Mouse (Mus musculus): ENCODE results near the gene Igf2bp2. TPM values are rescaled to one million over a fixed set of nuclear protein-coding genes. Genes with fewer than 3 reads are reported as not detected.

Gene Igf2bp2
- polyA plus RNA-seq, 1 experiment from 2014 or later = 8.3 TPM

DNA sequence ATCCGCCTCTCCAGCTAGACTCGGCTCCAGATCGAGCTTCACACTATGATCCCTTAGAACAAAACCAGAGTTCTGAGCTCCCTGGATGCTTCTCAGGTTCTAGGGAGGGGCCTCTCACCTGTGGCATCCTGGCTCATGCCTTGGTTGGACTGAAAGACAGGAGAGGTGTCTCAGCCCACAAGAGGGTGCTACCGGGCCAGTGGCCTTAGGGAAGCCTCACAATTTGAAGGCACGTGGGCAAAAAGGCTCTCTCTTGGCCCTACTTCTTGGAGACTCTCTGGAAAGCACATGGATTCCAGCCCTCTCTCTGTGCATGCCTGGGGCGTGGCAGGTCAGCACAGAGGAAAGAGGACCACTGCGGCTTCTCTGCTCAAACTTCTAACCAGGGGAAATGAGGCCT, 91.7 kb downstream of the Igf2bp2 start:
- ATAC-seq (ENCODE audit: low read depth) = no peak
- no peak overlapping the region for H3K27ac ChIP-seq (ENCODE audit: low read length)
- H3K4me3 ChIP-seq (ENCODE audit: low read depth, low read length) = no peak overlapping the region
- H3K27me3 ChIP-seq (ENCODE audit: control insufficient read depth, insufficient read depth, low read depth, low read length) = no peaks in the 10 kb centered on the region
- H3K4me2 ChIP-seq (ENCODE audit: low read depth, low read length) = no peak overlapping the region
- no peak overlapping the region for H3K9ac ChIP-seq (ENCODE audit: low read depth, low read length)
- no peaks in the 10 kb centered on the region for H3K36me3 ChIP-seq (ENCODE audit: control insufficient read depth, insufficient read depth)
- no peaks in the 10 kb centered on the region for H3K9me3 ChIP-seq (replicated peaks; ENCODE audit: control insufficient read depth, low read length)
- no peaks in the 10 kb centered on the region for H3K4me1 ChIP-seq (ENCODE audit: control insufficient read depth, low read depth, low read length)
- 68% methylated on average over 7 of the region's 7 CpGs for WGBS (ENCODE audit: insufficient replicate concordance)

GRCm38 (mm10) chr16:22067406-22067805, 95.7 kb downstream of the Igf2bp2 start:
- 83% methylated on average over 8 of the region's 8 CpGs for WGBS (ENCODE audit: insufficient replicate concordance)
- Histone ChIP-seq H3K27ac (ENCODE audit: low read length) (no peak overlapping the region), H3K9me3 (replicated peaks; ENCODE audit: control insufficient read depth, low read length) (no peaks in the 10 kb centered on the region), H3K4me1 (ENCODE audit: control insufficient read depth, low read depth, low read length) (no peaks in the 10 kb centered on the region), H3K27me3 (ENCODE audit: control insufficient read depth, insufficient read depth, low read depth, low read length) (no peaks in the 10 kb centered on the region), H3K4me3 (ENCODE audit: low read depth, low read length) (no peak overlapping the region), H3K9ac (ENCODE audit: low read depth, low read length) (no peak overlapping the region), H3K36me3 (ENCODE audit: control insufficient read depth, insufficient read depth) (no peaks in the 10 kb centered on the region), H3K4me2 (ENCODE audit: low read depth, low read length) (no peak overlapping the region)
- no peak for ATAC-seq (ENCODE audit: low read depth)

DNA sequence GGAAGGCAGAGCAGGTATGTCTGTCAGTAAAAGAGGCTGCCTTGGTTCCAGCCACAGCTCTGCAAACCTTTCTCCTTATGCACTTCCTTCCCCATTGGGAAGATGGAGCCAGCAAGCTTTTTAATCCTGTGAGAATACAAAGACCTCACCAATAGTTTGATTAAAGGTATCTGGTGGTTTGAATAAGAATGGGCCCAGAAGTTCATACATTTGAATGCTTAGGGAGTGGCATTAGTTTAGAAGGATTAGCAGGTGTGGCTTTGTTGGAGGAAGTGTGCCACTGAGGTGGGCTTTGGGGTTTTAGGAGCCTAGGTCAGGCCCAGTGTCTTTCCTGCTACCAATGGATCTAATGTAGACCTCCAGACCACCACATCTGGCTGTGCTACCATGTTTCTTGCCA, 97.6 kb downstream of the Igf2bp2 start:
- Histone ChIP-seq H3K27ac (ENCODE audit: low read length) (no peak overlapping the region), H3K27me3 (ENCODE audit: control insufficient read depth, insufficient read depth, low read depth, low read length) (no peaks in the 10 kb centered on the region), H3K4me2 (ENCODE audit: low read depth, low read length) (no peak overlapping the region), H3K9ac (ENCODE audit: low read depth, low read length) (no peak overlapping the region), H3K4me3 (ENCODE audit: low read depth, low read length) (no peak overlapping the region), H3K9me3 (replicated peaks; ENCODE audit: control insufficient read depth, low read length) (no peaks in the 10 kb centered on the region), H3K36me3 (ENCODE audit: control insufficient read depth, insufficient read depth) (no peaks in the 10 kb centered on the region), H3K4me1 (ENCODE audit: control insufficient read depth, low read depth, low read length) (no peaks in the 10 kb centered on the region)
- no peak for ATAC-seq (ENCODE audit: low read depth)

GRCm38 (mm10) chr16:22062284-22062683, 100.8 kb downstream of the Igf2bp2 start:
- no peak for ATAC-seq (ENCODE audit: low read depth)
- Histone ChIP-seq H3K9me3 (replicated peaks; ENCODE audit: control insufficient read depth, low read length) (no peaks in the 10 kb centered on the region), H3K4me1 (ENCODE audit: control insufficient read depth, low read depth, low read length) (peaks cover 3% of the 10 kb centered on the region), H3K4me3 (ENCODE audit: low read depth, low read length) (no peak overlapping the region), H3K36me3 (ENCODE audit: control insufficient read depth, insufficient read depth) (no peaks in the 10 kb centered on the region), H3K9ac (ENCODE audit: low read depth, low read length) (no peak overlapping the region), H3K4me2 (ENCODE audit: low read depth, low read length) (no peak overlapping the region), H3K27me3 (ENCODE audit: control insufficient read depth, insufficient read depth, low read depth, low read length) (no peaks in the 10 kb centered on the region), H3K27ac (ENCODE audit: low read length) (no peak overlapping the region)
- WGBS (ENCODE audit: insufficient replicate concordance) = 28% methylated on average over 4 of the region's 4 CpGs

- Histone ChIP-seq H3K4me1 (ENCODE audit: control insufficient read depth, low read depth, low read length) (peaks cover 3% of the 10 kb centered on the region), H3K36me3 (ENCODE audit: control insufficient read depth, insufficient read depth) (no peaks in the 10 kb centered on the region), H3K9ac (ENCODE audit: low read depth, low read length) (no peak overlapping the region), H3K27ac (ENCODE audit: low read length) (no peak overlapping the region), H3K4me2 (ENCODE audit: low read depth, low read length) (no peak overlapping the region), H3K9me3 (replicated peaks; ENCODE audit: control insufficient read depth, low read length) (no peaks in the 10 kb centered on the region), H3K27me3 (ENCODE audit: control insufficient read depth, insufficient read depth, low read depth, low read length) (no peaks in the 10 kb centered on the region), H3K4me3 (ENCODE audit: low read depth, low read length) (no peak overlapping the region)
- ATAC-seq (ENCODE audit: low read depth) = no peak
- 22% methylated on average over 14 of the region's 14 CpGs for WGBS (ENCODE audit: insufficient replicate concordance)
These were observed 101.4 kb downstream of the Igf2bp2 start for GRCm38 (mm10) chr16:22061555-22062160.

- Histone ChIP-seq H3K9ac (ENCODE audit: low read depth, low read length) (no peak overlapping the region), H3K27ac (ENCODE audit: low read length) (no peak overlapping the region), H3K27me3 (ENCODE audit: control insufficient read depth, insufficient read depth, low read depth, low read length) (no peaks in the 10 kb centered on the region), H3K4me1 (ENCODE audit: control insufficient read depth, low read depth, low read length) (peaks cover 3% of the 10 kb centered on the region), H3K36me3 (ENCODE audit: control insufficient read depth, insufficient read depth) (no peaks in the 10 kb centered on the region), H3K4me2 (ENCODE audit: low read depth, low read length) (no peak overlapping the region), H3K9me3 (replicated peaks; ENCODE audit: control insufficient read depth, low read length) (no peaks in the 10 kb centered on the region), H3K4me3 (ENCODE audit: low read depth, low read length) (no peak overlapping the region)
- WGBS (ENCODE audit: insufficient replicate concordance) = 70% methylated on average over 10 of the region's 10 CpGs
- ATAC-seq (ENCODE audit: low read depth) = no peak
These were observed 102.7 kb downstream of the Igf2bp2 start for GRCm38 (mm10) chr16:22060416-22060815.

DNA sequence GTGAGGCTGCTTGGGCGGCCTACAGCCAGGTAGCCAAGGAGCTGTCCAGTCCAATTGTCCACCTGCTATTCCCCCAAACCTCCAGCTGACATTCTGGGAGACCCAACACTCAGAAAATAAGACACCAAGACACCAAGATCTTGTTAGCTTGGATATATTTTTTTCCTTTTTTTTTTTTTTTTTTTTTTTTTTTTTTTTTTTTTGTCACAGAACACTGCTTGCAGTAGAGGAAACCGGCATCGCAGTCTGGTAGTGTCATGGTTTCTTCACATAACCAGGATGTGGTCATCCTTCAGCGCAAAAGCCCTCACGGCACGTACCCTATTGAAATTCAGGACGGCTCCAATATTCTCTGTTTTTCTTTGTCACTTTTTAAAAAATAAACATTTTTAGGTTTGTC, 104.2 kb downstream of the Igf2bp2 start:
- H3K4me1 ChIP-seq (ENCODE audit: control insufficient read depth, low read depth, low read length) = peaks cover 3% of the 10 kb centered on the region
- H3K27ac ChIP-seq (ENCODE audit: low read length) = no peak overlapping the region
- no peaks in the 10 kb centered on the region for H3K9me3 ChIP-seq (replicated peaks; ENCODE audit: control insufficient read depth, low read length)
- no peaks in the 10 kb centered on the region for H3K36me3 ChIP-seq (ENCODE audit: control insufficient read depth, insufficient read depth)
- ATAC-seq (ENCODE audit: low read depth) = no peak
- H3K27me3 ChIP-seq (ENCODE audit: control insufficient read depth, insufficient read depth, low read depth, low read length) = no peaks in the 10 kb centered on the region
- no peak overlapping the region for H3K4me3 ChIP-seq (ENCODE audit: low read depth, low read length)
- H3K4me2 ChIP-seq (ENCODE audit: low read depth, low read length) = no peak overlapping the region
- 79% methylated on average over 7 of the region's 7 CpGs for WGBS (ENCODE audit: insufficient replicate concordance)
- no peak overlapping the region for H3K9ac ChIP-seq (ENCODE audit: low read depth, low read length)

- WGBS (ENCODE audit: insufficient replicate concordance) = 38% methylated on average over 6 of the region's 6 CpGs
- no peak overlapping the region for H3K4me3 ChIP-seq (ENCODE audit: low read depth, low read length)
- no peaks in the 10 kb centered on the region for H3K9me3 ChIP-seq (replicated peaks; ENCODE audit: control insufficient read depth, low read length)
- H3K4me1 ChIP-seq (ENCODE audit: control insufficient read depth, low read depth, low read length) = peaks cover 3% of the 10 kb centered on the region
- no peaks in the 10 kb centered on the region for H3K27me3 ChIP-seq (ENCODE audit: control insufficient read depth, insufficient read depth, low read depth, low read length)
- peak; percentile 71 for ATAC-seq (ENCODE audit: low read depth)
- H3K36me3 ChIP-seq (ENCODE audit: control insufficient read depth, insufficient read depth) = no peaks in the 10 kb centered on the region
- H3K4me2 ChIP-seq (ENCODE audit: low read depth, low read length) = no peak overlapping the region
- H3K27ac ChIP-seq (ENCODE audit: low read length) = no peak overlapping the region
- no peak overlapping the region for H3K9ac ChIP-seq (ENCODE audit: low read depth, low read length)
These were observed 105.6 kb downstream of the Igf2bp2 start for GRCm38 (mm10) chr16:22057498-22057897.

GRCm38 (mm10) chr16:22053411-22053810, 109.7 kb downstream of the Igf2bp2 start:
- Histone ChIP-seq H3K4me2 (ENCODE audit: low read depth, low read length) (no peak overlapping the region), H3K36me3 (ENCODE audit: control insufficient read depth, insufficient read depth) (no peaks in the 10 kb centered on the region), H3K4me1 (ENCODE audit: control insufficient read depth, low read depth, low read length) (peaks cover 3% of the 10 kb centered on the region), H3K4me3 (ENCODE audit: low read depth, low read length) (no peak overlapping the region), H3K27me3 (ENCODE audit: control insufficient read depth, insufficient read depth, low read depth, low read length) (no peaks in the 10 kb centered on the region), H3K9me3 (replicated peaks; ENCODE audit: control insufficient read depth, low read length) (no peaks in the 10 kb centered on the region), H3K27ac (ENCODE audit: low read length) (no peak overlapping the region), H3K9ac (ENCODE audit: low read depth, low read length) (no peak overlapping the region)
- ATAC-seq (ENCODE audit: low read depth) = no peak
- WGBS (ENCODE audit: insufficient replicate concordance) = 87% methylated on average over 21 of the region's 21 CpGs

Data from liver, embryonic 16.5 days (tissue).